Mouse (Mus musculus) kidney, postnatal 36 days (tissue): ENCODE measurements around the gene Atcay.
A peak's percentile ranks its signal among the peaks of the same experiment; 100 is the strongest.
"Not testable (repeated sequence)": the region's sequence is repeated elsewhere in the genome, so short reads cannot be mapped to it uniquely, and the experiment has no call there.

Experiments used
- DNase-seq, 2 experiments: peaks; one replicate each; pipeline ENCODE4 v3.0.0; 2021 to 2022; ENCODE audit warnings: mixed read lengths in 2 of 2

Atcay gene

GRCm38 (mm10) chr10:81198230-81198629 is 32.4 kb downstream of the Atcay start:
- DNase-seq, result peak in 1 of 2 experiments; percentile 77

GRCm38 (mm10) chr10:81197305-81197704 is 33.3 kb downstream of the Atcay start:
- DNase-seq, result no peak

- DNase-seq, result no peak
Observed at GRCm38 (mm10) chr10:81196470-81197065, 34.1 kb downstream of the Atcay start.

GRCm38 (mm10) chr10:81195300-81195699 is 35.3 kb downstream of the Atcay start:
- DNase-seq, result no peak

- no peak for DNase-seq
Observed at GRCm38 (mm10) chr10:81193991-81194774, 36.5 kb downstream of the Atcay start.

- DNase-seq, result peak in 1 of 2 experiments; percentile 54
Observed at GRCm38 (mm10) chr10:81192968-81193501, 37.6 kb downstream of the Atcay start.

GRCm38 (mm10) chr10:81192270-81192967 is 38.2 kb downstream of the Atcay start:
- peak; percentile 78 to 91 for DNase-seq

- no peak for DNase-seq
Observed at GRCm38 (mm10) chr10:81191342-81191982, 39.2 kb downstream of the Atcay start.

- DNase-seq, result peak in 1 of 2 experiments; percentile 35
Observed at GRCm38 (mm10) chr10:81190912-81191321, 39.7 kb downstream of the Atcay start.

- DNase-seq, result peak in 1 of 2 experiments; percentile 64
Observed at GRCm38 (mm10) chr10:81190236-81190911, 40.3 kb downstream of the Atcay start.

- no peak for DNase-seq
Observed at GRCm38 (mm10) chr10:81189821-81190220, 40.8 kb downstream of the Atcay start.

GRCm38 (mm10) chr10:81187161-81187560 is 43.5 kb downstream of the Atcay start:
- DNase-seq, result no peak

GRCm38 (mm10) chr10:81184765-81185164 is 45.9 kb downstream of the Atcay start:
- DNase-seq, result no peak

- no peak for DNase-seq
Observed at GRCm38 (mm10) chr10:81183805-81184204, 46.8 kb downstream of the Atcay start, which contains the start of gene 4930442H23Rik. TSS of gene 4930442H23Rik (minus strand) at chr10:81183849.

- peak; percentile 96 to 99 for DNase-seq
Observed at GRCm38 (mm10) chr10:81182336-81183333, 48.0 kb downstream of the Atcay start, which contains the start of gene Dapk3. TSS of gene Dapk3 (plus strand) at chr10:81183005.

GRCm38 (mm10) chr10:81181860-81182259 is 48.8 kb downstream of the Atcay start:
- DNase-seq, result not testable (repeated sequence)

GRCm38 (mm10) chr10:81180946-81181345 is 49.7 kb downstream of the Atcay start:
- DNase-seq, result no peak

GRCm38 (mm10) chr10:81179451-81180342 is 50.9 kb downstream of the Atcay start:
- no peak for DNase-seq

GRCm38 (mm10) chr10:81178927-81179326 is 51.7 kb downstream of the Atcay start:
- DNase-seq, result no peak
